Comparison of ENCODE assay signal across 20 mouse cellular contexts in the genomic region with DNA sequence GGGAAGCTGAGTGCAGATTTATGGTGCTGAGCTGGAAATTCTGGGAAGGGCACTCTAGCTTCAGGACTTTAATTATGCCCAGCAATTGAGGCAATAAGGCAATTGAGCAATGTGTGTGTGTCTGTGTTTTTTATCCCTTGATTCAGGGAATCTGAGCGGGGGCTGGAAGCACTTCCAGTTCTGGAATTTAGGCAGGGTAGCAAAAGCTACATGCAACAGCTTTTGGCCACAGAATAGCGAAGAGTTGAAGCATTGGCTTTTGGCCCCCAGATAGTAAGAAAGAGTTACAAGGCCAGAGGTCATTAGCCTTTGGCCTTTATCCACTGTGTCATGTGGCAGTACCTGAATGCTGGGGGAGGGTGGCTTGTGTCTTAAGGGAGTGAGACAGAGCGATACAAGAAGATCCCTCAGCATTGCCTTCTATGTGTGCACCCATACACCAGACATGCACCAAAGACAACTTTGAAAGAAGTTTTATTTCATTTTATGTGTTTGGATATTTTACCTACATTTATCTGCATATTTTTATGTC. TPM values are rescaled to one million over a fixed set of nuclear protein-coding genes. Genes with fewer than 3 reads are reported as not detected.
DNase-seq lines count a peak whose midpoint lies in the region; ATAC-seq lines count a peak whose summit lies in the region.
"Had no signal": no experiment of that assay in that cellular context is flagged by ENCODE, and none has a peak within 500 bp of the region (broad histone marks: within the 10 kb centered on the region; RNA-seq: fewer than 3 reads in every experiment).

No protein-coding gene starts in this region.

- H3K4me3 ChIP-seq in liver, embryonic 15.5 days (replicated peaks), result no peak overlapping the region
- no peak overlapping the region for H3K4me3 ChIP-seq in liver, embryonic 11.5 days (ENCODE audit: low read depth, low read length)
- H3K4me3 ChIP-seq: embryonic facial prominence, embryonic 12.5 days; heart, embryonic 13.5 days; lung, embryonic 15.5 days; megakaryocyte, embryonic 14.5 days had no signal

- H3K4me1 ChIP-seq in liver, embryonic 15.5 days (replicated peaks), result 0 out of 2 replicates have a peak, but pooled peaks cover 2% of the 10 kb centered on the region
- no peaks in the 10 kb centered on the region for H3K4me1 ChIP-seq in liver, embryonic 11.5 days (replicated peaks; ENCODE audit: control insufficient read depth, insufficient read depth, low read length)
- H3K4me1 ChIP-seq: embryonic facial prominence, embryonic 12.5 days; lung, embryonic 15.5 days; megakaryocyte, embryonic 14.5 days had no signal

- no peaks in the 10 kb centered on the region for H3K9me3 ChIP-seq in liver, embryonic 15.5 days (replicated peaks)
- H3K9me3 ChIP-seq in liver, embryonic 11.5 days (ENCODE audit: control insufficient read depth, low read length), result no peaks in the 10 kb centered on the region
- H3K9me3 ChIP-seq: embryonic facial prominence, embryonic 12.5 days; heart, embryonic 13.5 days; lung, embryonic 15.5 days; megakaryocyte, embryonic 14.5 days had no signal

- peak; percentile 37; the same call in 1 of the 2 replicates for ATAC-seq in liver, embryonic 15.5 days (ENCODE audit: insufficient read depth)
- ATAC-seq in liver, embryonic 11.5 days (replicated peaks; ENCODE audit: low FRiP score), result no peak
- ATAC-seq: hindbrain, postnatal 0 days; midbrain, embryonic 16.5 days had no signal

- H3K36me3 ChIP-seq in liver, embryonic 15.5 days (replicated peaks), result no peaks in the 10 kb centered on the region
- H3K36me3 ChIP-seq in liver, embryonic 11.5 days (ENCODE audit: control insufficient read depth, insufficient read depth, low read length), result no peaks in the 10 kb centered on the region
- H3K36me3 ChIP-seq: embryonic facial prominence, embryonic 12.5 days; heart, embryonic 13.5 days; lung, embryonic 15.5 days had no signal

- H3K4me2 ChIP-seq in liver, embryonic 15.5 days, result no peak overlapping the region
- no peak overlapping the region for H3K4me2 ChIP-seq in liver, embryonic 11.5 days
- H3K4me2 ChIP-seq: embryonic facial prominence, embryonic 12.5 days; heart, embryonic 13.5 days; lung, embryonic 15.5 days had no signal

- WGBS in liver, embryonic 15.5 days (ENCODE audit: insufficient replicate concordance), result 62% methylated on average over 3 of the region's 3 CpGs
- 59% methylated on average over 3 of the region's 3 CpGs for WGBS in liver, embryonic 11.5 days

- H3K9ac ChIP-seq in liver, embryonic 15.5 days, result no peak overlapping the region
- H3K9ac ChIP-seq in liver, embryonic 11.5 days (ENCODE audit: low read depth, low read length), result no peak overlapping the region
- H3K9ac ChIP-seq: embryonic facial prominence, embryonic 12.5 days; heart, embryonic 13.5 days; lung, embryonic 15.5 days had no signal

- peak; percentile 33 for DNase-seq in adrenal gland, postnatal 10 days
- DNase-seq in adrenal gland, postnatal 25 days, result no peak
- no peak for DNase-seq in liver, embryonic 11.5 days (ENCODE audit: low spot score)
- peak; percentile 97 for DNase-seq in gonadal fat pad, adult 2 months (ENCODE audit: low read depth)
- peak; percentile 45 for DNase-seq in testis, postnatal 10 days (ENCODE audit: low spot score)
- no peak for DNase-seq in MN1 (ENCODE audit: low spot score)
- no peak for DNase-seq in natural killer cell, adult 2 months (ENCODE audit: low spot score in 2 of 2)
- DNase-seq: cerebellum, postnatal 14 days; gastrocnemius, postnatal 36 days; heart, postnatal 4 days had no signal

- no peak overlapping the region for H3K27ac ChIP-seq in liver, embryonic 15.5 days (replicated peaks)
- no peak overlapping the region for H3K27ac ChIP-seq in liver, embryonic 11.5 days (ENCODE audit: low read depth, low read length)
- H3K27ac ChIP-seq: embryonic facial prominence, embryonic 12.5 days; heart, embryonic 13.5 days; hindbrain, postnatal 0 days; lung, embryonic 15.5 days had no signal

- H3K27me3 ChIP-seq in liver, embryonic 15.5 days, result peaks cover 9% of the 10 kb centered on the region
- H3K27me3 ChIP-seq in liver, embryonic 11.5 days (replicated peaks; ENCODE audit: control insufficient read depth, insufficient read depth, low read length), result no peaks in the 10 kb centered on the region
- H3K27me3 ChIP-seq: lung, embryonic 15.5 days had no signal

RNA-seq across cellular contexts. Expression of gene Zyg11a, which starts 7.6 kb away (rescaled TPM):
- total RNA-seq in adrenal gland, postnatal 10 days (2021), result 1 to 10 TPM in 1 of 2 experiments, under 1 TPM in 1; 0.91 to 1.2 TPM
- 0.36 TPM in 1 of 2 replicates, not detected in the other for total RNA-seq in adrenal gland, postnatal 25 days (2021)
- polyA plus RNA-seq in liver, embryonic 15.5 days (2015; fragmentation: Nextera tagmentation; extraction: Ambion mirVana), result 0.21 and 0.35 TPM in 2 replicates
- 0.18 and 0.23 TPM in 2 replicates for polyA plus RNA-seq in liver, embryonic 11.5 days (2014; fragmentation: Nextera tagmentation; extraction: Ambion mirVana)
- 3.9 and 4.5 TPM in 2 replicates for polyA plus RNA-seq in gonadal fat pad, adult 2 months (2012; rRNA removed)
- total RNA-seq: heart, postnatal 4 days had no signal
- polyA plus RNA-seq: forebrain, embryonic 11.5 days; frontal cortex, adult 2 months; hindbrain, postnatal 0 days; midbrain, embryonic 16.5 days; neural tube, embryonic 11.5 days had no signal

Comparison
In these comparisons a context has a peak if more than half of its experiments do, and no peak if none do; other contexts are left out.
1. DNase-seq: peak in adrenal gland, postnatal 10 days (single experiment), gonadal fat pad, adult 2 months (single experiment) and testis, postnatal 10 days (single experiment); none in adrenal gland, postnatal 25 days (single experiment), liver, embryonic 11.5 days (single experiment), MN1 (single experiment) and natural killer cell, adult 2 months (0 of 2).